Mouse (Mus musculus): ENCODE results near the gene Mapk1ip1l. TPM values are rescaled to one million over a fixed set of nuclear protein-coding genes. Genes with fewer than 3 reads are reported as not detected.

Mapk1ip1l gene
- total and polyA plus RNA-seq, 3 experiments, result 33.8 to 159 (median 59.5) TPM

- TF ChIP-seq UBTF (IDR thresholded peaks at IDR 0.05; ENCODE audit: borderline replicate concordance, insufficient read depth, low read depth, low read length) (no peak), EP300 (IDR thresholded peaks at IDR 0.05; ENCODE audit: low read depth in 1 of 2, low read length in 2 of 2) (no peak), TAL1 (IDR thresholded peaks at IDR 0.05; ENCODE audit: low read length) (no peak), KAT2A (conservative IDR thresholded peaks at IDR 0.05; ENCODE audit: low read depth, low read length) (no peak), CHD2 (IDR thresholded peaks at IDR 0.05; ENCODE audit: low read length) (no peak), RCOR1 (IDR thresholded peaks at IDR 0.05; ENCODE audit: low read depth, low read length) (no peak), ZMIZ1 (IDR thresholded peaks at IDR 0.05; ENCODE audit: low read depth, low read length) (no peak), MYB (IDR thresholded peaks at IDR 0.05; ENCODE audit: low read depth, low read length) (no peak), CTCF (IDR thresholded peaks at IDR 0.05 in 2 of 3, conservative IDR thresholded peaks at IDR 0.05 in 1 of 3; ENCODE audit: control insufficient read depth in 1 of 3, insufficient read depth in 1 of 3, low read depth in 2 of 3, low read length in 3 of 3, poor library complexity in 1 of 3, severe bottlenecking in 1 of 3) (no peak), NELFE (IDR thresholded peaks at IDR 0.05; ENCODE audit: low read depth, low read length) (no peak), MAX (IDR thresholded peaks at IDR 0.05; ENCODE audit: low read length) (no peak), ZNF384 (IDR thresholded peaks at IDR 0.05; ENCODE audit: low read depth, low read length) (no peak), TBP (IDR thresholded peaks at IDR 0.05; ENCODE audit: low read depth, low read length) (no peak), RAD21 (IDR thresholded peaks at IDR 0.05; ENCODE audit: low read depth, low read length) (no peak), POLR2A (IDR thresholded peaks at IDR 0.05; ENCODE audit: control insufficient read depth in 1 of 2, insufficient read depth in 1 of 2, low read depth in 1 of 2, low read length in 2 of 2, poor library complexity in 1 of 2) (no peak), ELF1 (IDR thresholded peaks at IDR 0.05; ENCODE audit: low read depth, low read length) (no peak), ZKSCAN1 (IDR thresholded peaks at IDR 0.05; ENCODE audit: low read depth, low read length) (no peak), GABPA (IDR thresholded peaks at IDR 0.05; ENCODE audit: low read depth, low read length) (no peak), ZC3H11A (IDR thresholded peaks at IDR 0.05; ENCODE audit: low read depth, low read length) (no peak)
- Histone ChIP-seq H3K27me3 (ENCODE audit: control insufficient read depth in 1 of 2, insufficient read depth in 2 of 2, low read length in 2 of 2) (no peaks in the 10 kb centered on the region), H3K4me1 (ENCODE audit: control insufficient read depth in 1 of 2, insufficient read depth in 2 of 2, low read length in 2 of 2) (peaks cover 8% of the 10 kb centered on the region in 2 experiments; a peak in 3 of 4 replicates), H3K27ac (ENCODE audit: control insufficient read depth, low read depth, low read length) (no peak overlapping the region), H3K9me3 (replicated peaks; ENCODE audit: insufficient read depth, low read length) (no peaks in the 10 kb centered on the region), H3K79me2 (ENCODE audit: control insufficient read depth, insufficient read depth, low read length, poor library complexity) (peaks cover 50% of the 10 kb centered on the region), H3K36me3 (ENCODE audit: control insufficient read depth in 1 of 2, insufficient read depth in 2 of 2, low read length in 2 of 2) (peaks cover 10 to 14% of the 10 kb centered on the region in 2 experiments), H3K9ac (ENCODE audit: control insufficient read depth, low read depth, low read length, poor library complexity, severe bottlenecking) (no peak overlapping the region), H3K4me3 (ENCODE audit: control insufficient read depth in 1 of 2, insufficient read depth in 1 of 2, low read depth in 2 of 2, low read length in 2 of 2) (no peak overlapping the region)
- no peak for DNase-seq (ENCODE audit: low read depth, low spot score)
These were observed 9.6 kb downstream of the Mapk1ip1l start for GRCm38 (mm10) chr14:47307669-47308068.

- no peaks in the 10 kb centered on the region for H3K27me3 ChIP-seq (ENCODE audit: control insufficient read depth in 1 of 2, insufficient read depth in 2 of 2, low read length in 2 of 2)
- H3K36me3 ChIP-seq (ENCODE audit: control insufficient read depth in 1 of 2, insufficient read depth in 2 of 2, low read length in 2 of 2), result peaks cover 11 to 17% of the 10 kb centered on the region in 2 experiments
- peaks cover 40% of the 10 kb centered on the region for H3K79me2 ChIP-seq (ENCODE audit: control insufficient read depth, insufficient read depth, low read length, poor library complexity)
- DNase-seq (ENCODE audit: low read depth, low spot score), result no peak
- TF ChIP-seq MEF2A (IDR thresholded peaks at IDR 0.05; ENCODE audit: extremely low read depth, insufficient replicate concordance, low read depth, low read length, poor library complexity, severe bottlenecking) (no peak), RCOR1 (IDR thresholded peaks at IDR 0.05; ENCODE audit: low read depth, low read length) (no peak), ZNF384 (IDR thresholded peaks at IDR 0.05; ENCODE audit: low read depth, low read length) (no peak), ZKSCAN1 (IDR thresholded peaks at IDR 0.05; ENCODE audit: low read depth, low read length) (no peak), ZC3H11A (IDR thresholded peaks at IDR 0.05; ENCODE audit: low read depth, low read length) (no peak), POLR2AphosphoS2 (IDR thresholded peaks at IDR 0.05; ENCODE audit: low read length) (no peak), ZMIZ1 (IDR thresholded peaks at IDR 0.05; ENCODE audit: low read depth, low read length) (no peak)
- H3K9ac ChIP-seq (ENCODE audit: control insufficient read depth, low read depth, low read length, poor library complexity, severe bottlenecking), result no peak overlapping the region
- peaks cover 3 to 8% of the 10 kb centered on the region in 2 experiments; a peak in 3 of 4 replicates for H3K4me1 ChIP-seq (ENCODE audit: control insufficient read depth in 1 of 2, insufficient read depth in 2 of 2, low read length in 2 of 2)
- no peaks in the 10 kb centered on the region for H3K9me3 ChIP-seq (replicated peaks; ENCODE audit: insufficient read depth, low read length)
- H3K27ac ChIP-seq (ENCODE audit: control insufficient read depth, low read depth, low read length), result no peak overlapping the region
- no peak overlapping the region for H3K4me3 ChIP-seq (ENCODE audit: control insufficient read depth in 1 of 2, insufficient read depth in 1 of 2, low read depth in 2 of 2, low read length in 2 of 2)
These were observed 11.0 kb downstream of the Mapk1ip1l start for GRCm38 (mm10) chr14:47309061-47309460.
